Mouse (Mus musculus): ENCODE results near the gene Slc36a2. TPM values are rescaled to one million over a fixed set of nuclear protein-coding genes. Genes with fewer than 3 reads are reported as not detected.

The Slc36a2 gene
- polyA plus RNA-seq, 1 experiment from 2014 or later = 0.29 TPM

DNA sequence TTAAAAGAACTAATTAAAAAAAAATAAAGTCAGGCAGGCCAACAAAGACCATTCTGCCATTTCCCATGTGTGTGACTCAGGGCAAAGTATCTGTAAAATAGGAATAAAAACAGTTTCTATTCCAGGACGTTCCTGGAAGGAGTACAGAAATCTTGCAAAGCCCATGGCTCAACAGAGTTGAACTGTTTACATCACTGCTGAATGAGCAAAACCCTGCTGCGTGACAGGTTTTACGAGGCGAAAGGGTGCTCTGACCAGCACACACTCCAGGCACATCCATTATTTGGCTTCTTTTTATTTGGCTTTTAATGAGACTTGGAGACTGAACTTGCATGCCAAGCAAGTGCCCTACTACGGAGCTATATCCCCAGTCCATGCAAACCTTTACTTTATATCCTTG lies 40.9 kb downstream of the Slc36a2 start:
- Histone ChIP-seq H3K9me3 (replicated peaks) (no peaks in the 10 kb centered on the region), H3K27me3 (ENCODE audit: low read depth, poor library complexity, severe bottlenecking) (no peaks in the 10 kb centered on the region), H3K4me1 (no peaks in the 10 kb centered on the region), H3K27ac (no peak overlapping the region), H3K36me3 (no peaks in the 10 kb centered on the region), H3K4me3 (no peak overlapping the region)
- DNase-seq (ENCODE audit: low spot score) = no peak
- WGBS = 73% methylated on average over 5 of the region's 5 CpGs

- no peak for DNase-seq (ENCODE audit: low spot score)
- no peak overlapping the region for H3K4me3 ChIP-seq
- H3K36me3 ChIP-seq = no peaks in the 10 kb centered on the region
- H3K9me3 ChIP-seq (replicated peaks) = no peaks in the 10 kb centered on the region
- no peak overlapping the region for H3K27ac ChIP-seq
- no peaks in the 10 kb centered on the region for H3K4me1 ChIP-seq
- H3K27me3 ChIP-seq (ENCODE audit: low read depth, poor library complexity, severe bottlenecking) = no peaks in the 10 kb centered on the region
- 96% methylated on average over 4 of the region's 4 CpGs for WGBS
Measured at GRCm38 (mm10) chr11:55141502-55141901, 43.4 kb downstream of the Slc36a2 start.

- no peak overlapping the region for H3K27ac ChIP-seq
- no peak overlapping the region for H3K4me3 ChIP-seq
- no peaks in the 10 kb centered on the region for H3K27me3 ChIP-seq (ENCODE audit: low read depth, poor library complexity, severe bottlenecking)
- no peaks in the 10 kb centered on the region for H3K4me1 ChIP-seq
- DNase-seq (ENCODE audit: low spot score) = no peak
- H3K36me3 ChIP-seq = no peaks in the 10 kb centered on the region
- H3K9me3 ChIP-seq (replicated peaks) = no peaks in the 10 kb centered on the region
Measured at GRCm38 (mm10) chr11:55137646-55138045, 47.2 kb downstream of the Slc36a2 start.

DNA sequence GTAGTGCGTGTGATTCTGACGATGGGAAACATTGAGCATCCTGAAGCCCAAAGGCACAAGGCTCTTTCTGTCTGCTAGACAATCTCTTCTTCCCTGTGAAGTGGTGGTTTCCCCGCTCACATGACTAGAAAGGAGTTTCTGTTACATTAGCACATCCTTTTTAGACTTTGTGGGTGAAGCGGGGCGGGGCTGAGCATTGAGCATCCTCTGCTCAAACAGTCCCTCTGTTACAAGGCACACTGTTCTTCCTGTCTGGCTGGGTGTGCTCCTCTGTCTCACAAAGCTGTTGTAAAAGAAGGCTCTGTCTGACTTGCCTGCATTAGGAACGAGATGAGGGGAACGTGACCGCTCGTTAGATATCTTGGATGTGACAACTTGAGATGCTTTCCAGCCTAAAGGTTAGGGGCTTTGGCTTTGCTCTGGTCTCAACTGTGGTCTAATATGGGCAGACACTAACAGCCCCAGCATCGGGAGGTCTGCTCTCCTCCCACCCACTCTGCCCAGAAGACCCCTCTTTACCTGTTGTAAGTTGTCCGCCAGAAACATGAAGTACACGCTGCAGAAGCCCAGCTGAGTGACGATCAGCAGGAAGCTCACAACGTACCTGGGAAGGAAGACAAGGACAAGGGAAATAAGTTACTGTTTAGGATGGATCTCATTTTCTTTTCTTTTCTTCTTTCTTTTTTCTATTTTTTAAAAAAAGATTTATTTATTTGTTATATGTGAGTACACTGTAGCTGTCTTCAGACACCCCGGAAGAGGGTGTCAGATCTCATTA lies 47.9 kb downstream of the Slc36a2 start:
- H3K27me3 ChIP-seq (ENCODE audit: low read depth, poor library complexity, severe bottlenecking) = no peaks in the 10 kb centered on the region
- no peaks in the 10 kb centered on the region for H3K9me3 ChIP-seq (replicated peaks)
- H3K36me3 ChIP-seq = no peaks in the 10 kb centered on the region
- 84% methylated on average over 15 of the region's 15 CpGs for WGBS
- DNase-seq (ENCODE audit: low spot score) = no peak
- H3K27ac ChIP-seq = no peak overlapping the region
- H3K4me1 ChIP-seq = no peaks in the 10 kb centered on the region
- no peak overlapping the region for H3K4me3 ChIP-seq

DNA sequence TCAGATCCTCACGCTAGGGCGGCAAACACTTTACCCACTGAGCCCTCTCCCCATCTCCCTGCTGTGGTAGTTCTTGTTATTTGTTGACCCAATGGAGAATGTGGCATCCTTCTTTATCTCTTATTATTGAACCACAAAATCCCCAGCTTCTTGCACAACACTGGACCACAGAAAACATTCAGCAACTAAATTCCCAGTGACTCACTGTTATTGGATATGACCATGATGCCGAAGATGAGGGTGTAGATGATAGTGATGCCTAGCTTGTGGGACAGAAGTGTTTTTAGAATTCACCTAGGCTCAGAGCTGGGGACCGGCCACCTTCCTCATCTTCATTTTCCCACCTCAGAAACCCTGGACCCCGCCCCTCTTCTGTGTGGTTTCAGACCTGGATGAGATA lies 50.0 kb downstream of the Slc36a2 start:
- no peaks in the 10 kb centered on the region for H3K27me3 ChIP-seq (ENCODE audit: low read depth, poor library complexity, severe bottlenecking)
- H3K9me3 ChIP-seq (replicated peaks) = no peaks in the 10 kb centered on the region
- H3K27ac ChIP-seq = no peak overlapping the region
- no peaks in the 10 kb centered on the region for H3K4me1 ChIP-seq
- WGBS = 93% methylated on average over 5 of the region's 5 CpGs
- DNase-seq (ENCODE audit: low spot score) = no peak
- no peaks in the 10 kb centered on the region for H3K36me3 ChIP-seq
- no peak overlapping the region for H3K4me3 ChIP-seq

DNA sequence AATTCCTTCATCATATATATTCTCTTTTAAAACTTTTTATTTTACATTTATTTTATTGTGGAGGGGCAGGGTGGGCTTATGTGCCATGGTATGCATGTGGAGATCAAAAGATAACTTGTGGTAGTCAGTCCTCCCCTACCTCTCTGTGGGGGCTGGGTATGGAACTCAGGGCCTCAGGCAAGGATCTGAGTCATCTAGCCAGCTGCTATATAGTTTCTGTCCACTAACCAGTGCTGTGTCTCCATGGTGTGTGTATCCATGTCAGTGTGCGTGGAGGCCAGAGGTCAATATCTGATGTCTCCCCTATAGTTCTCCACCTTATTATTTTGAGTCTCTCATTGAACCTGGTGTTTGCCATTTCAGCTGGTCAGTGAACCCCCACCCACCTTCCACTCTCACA lies 50.5 kb downstream of the Slc36a2 start:
- no peaks in the 10 kb centered on the region for H3K27me3 ChIP-seq (ENCODE audit: low read depth, poor library complexity, severe bottlenecking)
- DNase-seq (ENCODE audit: low spot score) = no peak
- H3K27ac ChIP-seq = no peak overlapping the region
- H3K9me3 ChIP-seq (replicated peaks) = no peaks in the 10 kb centered on the region
- H3K36me3 ChIP-seq = no peaks in the 10 kb centered on the region
- H3K4me1 ChIP-seq = no peaks in the 10 kb centered on the region
- 94% methylated on average over 1 of the region's 1 CpGs for WGBS
- H3K4me3 ChIP-seq = no peak overlapping the region

DNA sequence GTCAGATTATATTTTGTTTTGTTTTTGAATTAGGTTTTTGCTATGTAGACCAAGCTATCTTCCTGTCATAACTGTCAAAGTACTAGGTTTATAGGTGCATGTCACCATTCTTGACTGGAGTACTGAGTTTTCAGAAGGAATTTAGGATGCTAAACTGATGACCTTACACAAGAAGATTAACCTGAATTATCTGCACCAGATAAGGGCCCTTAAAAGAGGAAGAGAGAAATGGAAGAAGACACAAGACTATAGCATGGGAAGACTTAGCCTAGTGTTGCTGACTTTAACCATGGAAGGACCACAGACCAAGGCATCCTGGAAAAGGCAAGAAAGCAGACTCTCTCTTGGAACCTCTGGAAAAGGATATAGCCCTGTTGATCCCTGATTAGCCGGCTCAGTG lies 51.7 kb downstream of the Slc36a2 start:
- no peaks in the 10 kb centered on the region for H3K9me3 ChIP-seq (replicated peaks)
- 86% methylated on average over 1 of the region's 1 CpGs for WGBS
- no peak overlapping the region for H3K4me3 ChIP-seq
- DNase-seq (ENCODE audit: low spot score) = no peak
- H3K36me3 ChIP-seq = no peaks in the 10 kb centered on the region
- no peaks in the 10 kb centered on the region for H3K27me3 ChIP-seq (ENCODE audit: low read depth, poor library complexity, severe bottlenecking)
- no peaks in the 10 kb centered on the region for H3K4me1 ChIP-seq
- H3K27ac ChIP-seq = no peak overlapping the region

- DNase-seq (ENCODE audit: low spot score) = no peak
- H3K4me3 ChIP-seq = no peak overlapping the region
- H3K9me3 ChIP-seq (replicated peaks) = no peaks in the 10 kb centered on the region
- H3K27ac ChIP-seq = no peak overlapping the region
- no peaks in the 10 kb centered on the region for H3K27me3 ChIP-seq (ENCODE audit: low read depth, poor library complexity, severe bottlenecking)
- no peaks in the 10 kb centered on the region for H3K36me3 ChIP-seq
- H3K4me1 ChIP-seq = no peaks in the 10 kb centered on the region
- WGBS = 93% methylated on average over 1 of the region's 1 CpGs
Measured at GRCm38 (mm10) chr11:55131946-55132345, 52.9 kb downstream of the Slc36a2 start.

DNA sequence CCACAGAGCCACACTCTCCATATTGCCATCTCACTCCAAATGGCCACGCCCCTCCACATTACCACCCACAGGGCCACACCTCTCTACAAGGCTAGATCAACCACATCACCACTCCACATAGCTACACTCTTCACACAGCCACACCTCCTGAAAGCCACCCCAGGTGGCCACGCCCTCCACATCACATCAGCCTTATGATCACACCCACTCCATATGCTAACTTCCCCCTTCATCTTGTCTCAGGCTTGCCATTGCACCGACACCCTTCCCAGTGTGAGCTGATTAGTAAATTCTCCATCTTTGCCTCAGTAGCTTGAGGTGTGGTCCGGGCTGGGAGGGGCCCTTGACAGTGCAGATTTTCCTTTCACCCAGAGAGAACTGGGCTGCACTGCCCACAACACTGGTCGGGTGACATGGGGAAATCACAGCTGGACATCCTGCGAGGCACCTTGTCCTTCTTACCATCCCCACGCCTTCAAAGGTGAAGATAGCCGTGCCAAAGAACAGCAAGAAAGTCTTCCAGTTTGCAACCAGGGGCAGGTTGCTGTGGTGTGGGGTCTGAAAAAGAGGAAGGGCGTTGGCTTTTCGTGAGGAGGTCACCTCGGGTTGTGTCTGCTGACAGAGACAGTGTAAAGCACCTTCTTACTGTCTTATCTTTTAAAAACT lies 53.7 kb downstream of the Slc36a2 start:
- H3K36me3 ChIP-seq = no peaks in the 10 kb centered on the region
- no peaks in the 10 kb centered on the region for H3K27me3 ChIP-seq (ENCODE audit: low read depth, poor library complexity, severe bottlenecking)
- WGBS = 88% methylated on average over 11 of the region's 11 CpGs
- H3K4me1 ChIP-seq = no peaks in the 10 kb centered on the region
- no peaks in the 10 kb centered on the region for H3K9me3 ChIP-seq (replicated peaks)
- H3K27ac ChIP-seq = no peak overlapping the region
- DNase-seq (ENCODE audit: low spot score) = no peak
- H3K4me3 ChIP-seq = no peak overlapping the region

- Histone ChIP-seq H3K4me3 (no peak overlapping the region), H3K9me3 (replicated peaks) (no peaks in the 10 kb centered on the region), H3K36me3 (no peaks in the 10 kb centered on the region), H3K4me1 (no peaks in the 10 kb centered on the region), H3K27ac (no peak overlapping the region), H3K27me3 (ENCODE audit: low read depth, poor library complexity, severe bottlenecking) (no peaks in the 10 kb centered on the region)
- DNase-seq (ENCODE audit: low spot score) = no peak
- WGBS = 75% methylated on average over 3 of the region's 3 CpGs
Measured at GRCm38 (mm10) chr11:55128411-55128810, 56.5 kb downstream of the Slc36a2 start.

- WGBS = 90% methylated on average over 6 of the region's 6 CpGs
- Histone ChIP-seq H3K36me3 (no peaks in the 10 kb centered on the region), H3K9me3 (replicated peaks) (no peaks in the 10 kb centered on the region), H3K27me3 (ENCODE audit: low read depth, poor library complexity, severe bottlenecking) (no peaks in the 10 kb centered on the region), H3K4me3 (no peak overlapping the region), H3K4me1 (no peaks in the 10 kb centered on the region), H3K27ac (no peak overlapping the region)
- no peak for DNase-seq (ENCODE audit: low spot score)
Measured at GRCm38 (mm10) chr11:55127937-55128336, 56.9 kb downstream of the Slc36a2 start.

DNA sequence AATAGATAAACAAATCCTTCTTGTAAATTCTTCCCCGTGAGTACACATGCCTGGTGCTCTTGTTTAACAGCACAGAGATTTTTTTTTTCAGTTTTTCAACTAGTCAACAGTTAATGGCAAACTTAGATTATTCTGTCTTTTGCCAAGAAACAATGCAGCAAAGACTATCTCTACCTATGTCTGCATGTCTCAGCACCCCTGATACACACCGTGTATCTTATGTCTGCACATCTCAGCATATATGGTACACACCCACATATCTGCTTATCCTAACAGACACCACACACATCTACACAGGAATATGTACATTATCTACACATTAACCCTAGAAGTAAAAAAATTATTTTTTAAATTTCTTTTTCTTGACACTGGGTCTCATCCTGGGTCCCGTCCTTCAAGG lies 58.2 kb downstream of the Slc36a2 start:
- H3K4me3 ChIP-seq = no peak overlapping the region
- no peak for DNase-seq (ENCODE audit: low spot score)
- H3K27me3 ChIP-seq (ENCODE audit: low read depth, poor library complexity, severe bottlenecking) = no peaks in the 10 kb centered on the region
- H3K36me3 ChIP-seq = no peaks in the 10 kb centered on the region
- H3K27ac ChIP-seq = no peak overlapping the region
- H3K4me1 ChIP-seq = no peaks in the 10 kb centered on the region
- no peaks in the 10 kb centered on the region for H3K9me3 ChIP-seq (replicated peaks)
- 85% methylated on average over 3 of the region's 3 CpGs for WGBS

DNA sequence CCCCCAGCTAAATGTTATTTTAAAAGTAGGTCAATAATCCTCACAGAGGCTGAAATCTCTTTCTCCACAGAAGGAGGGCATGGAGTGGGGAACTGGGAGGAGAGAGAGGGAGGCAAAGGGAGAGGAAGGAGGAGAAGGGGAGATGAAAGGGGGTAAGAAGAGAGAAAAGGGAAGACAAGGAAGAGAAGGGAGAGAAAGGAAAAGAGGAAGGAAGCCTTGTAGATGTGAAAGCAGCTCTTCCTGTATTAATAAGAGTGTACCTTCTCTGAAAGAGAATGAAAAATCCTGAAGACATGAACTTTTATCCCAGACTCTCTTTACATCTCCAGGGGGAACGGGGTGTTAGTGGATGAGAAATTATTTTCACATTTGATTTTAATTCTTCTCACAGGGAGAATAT lies 63.4 kb downstream of the Slc36a2 start:
- no peak overlapping the region for H3K27ac ChIP-seq
- H3K36me3 ChIP-seq = no peaks in the 10 kb centered on the region
- DNase-seq (ENCODE audit: low spot score) = no peak
- no peaks in the 10 kb centered on the region for H3K9me3 ChIP-seq (replicated peaks)
- 90% methylated on average over 1 of the region's 1 CpGs for WGBS
- no peaks in the 10 kb centered on the region for H3K4me1 ChIP-seq
- no peaks in the 10 kb centered on the region for H3K27me3 ChIP-seq (ENCODE audit: low read depth, poor library complexity, severe bottlenecking)
- no peak overlapping the region for H3K4me3 ChIP-seq
